Mouse (Mus musculus) cerebellum, postnatal 4 days (tissue): ENCODE measurements around the gene Gm5089.

Experiments used
- DNase-seq, 2 experiments: peaks; one replicate each; pipeline ENCODE4 v3.0.0; 2022; ENCODE audit warnings: low spot score in 2 of 2, mixed read lengths in 1 of 2

Gm5089 gene

DNA sequence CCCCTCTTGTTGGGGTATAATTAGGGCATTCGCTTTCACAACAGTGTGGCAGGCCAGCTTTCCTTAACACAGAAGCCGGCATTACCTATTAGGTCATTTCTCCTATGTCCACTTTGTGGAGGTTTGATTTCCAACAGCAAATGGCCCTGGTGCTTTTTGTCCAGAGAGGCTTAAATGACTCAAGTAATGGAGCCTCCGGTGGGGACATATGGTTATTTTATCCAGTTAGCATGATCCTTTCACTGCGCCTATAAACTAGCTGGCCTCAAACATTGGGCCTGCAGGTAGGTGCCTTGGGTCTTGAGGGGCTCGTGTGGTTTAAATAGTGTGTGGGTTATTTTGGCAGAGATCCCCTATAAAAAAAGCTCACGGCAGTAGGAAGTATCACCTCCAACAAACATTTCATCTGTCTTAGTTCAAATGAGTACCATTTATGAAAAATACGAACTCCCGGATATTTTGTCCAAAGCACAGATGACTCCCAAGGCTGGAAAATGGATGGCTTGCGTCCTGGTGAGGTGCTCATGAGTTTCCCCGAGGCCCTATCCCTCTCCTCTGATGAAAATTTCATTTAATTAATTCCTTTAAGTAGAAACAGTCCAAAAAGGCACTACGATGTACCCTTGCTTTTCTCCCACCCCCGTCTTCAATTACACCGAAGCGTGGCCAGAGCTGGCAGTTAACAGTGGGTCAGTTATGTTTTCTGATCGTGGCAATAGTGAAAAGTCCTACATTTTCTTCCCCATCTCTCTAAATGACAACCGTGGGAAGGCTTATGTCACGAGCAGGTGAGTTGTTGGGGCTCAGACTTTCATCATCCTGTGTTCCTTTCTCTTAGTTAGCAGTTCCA lies 64.4 kb downstream of the Gm5089 start:
- no peak for DNase-seq

GRCm38 (mm10) chr14:122385758-122386157 lies 65.2 kb downstream of the Gm5089 start:
- DNase-seq: no peak

DNA sequence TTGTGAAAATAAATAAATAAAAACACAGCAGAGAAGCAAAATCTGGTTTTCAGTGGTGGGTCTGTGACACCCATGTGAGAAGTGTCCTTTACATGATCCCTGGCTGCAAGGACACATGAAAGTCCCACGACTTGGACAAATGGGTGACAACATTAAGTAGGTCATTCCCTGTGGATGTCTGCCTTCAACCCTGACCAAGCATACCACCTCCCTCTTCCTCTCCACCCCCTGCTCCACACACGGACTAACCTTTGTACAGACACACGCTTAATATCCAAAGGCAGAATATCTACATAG lies 65.7 kb downstream of the Gm5089 start:
- no peak for DNase-seq
